Mouse (Mus musculus) erythroid progenitor cell, adult 5-6 weeks (primary cell): Measurements from ENCODE around the gene Myo18b. TPM values are rescaled to one million over a fixed set of nuclear protein-coding genes. Genes with fewer than 3 reads are reported as not detected.

ENCODE experiments used
- ATAC-seq: replicated peaks from 2 replicates; pipeline ENCODE4 v1.8.0; 2016; ENCODE audit warnings: moderate number of reproducible peaks, mild to moderate bottlenecking, moderate TSS enrichment, inconsistent platforms; ENCODE audit not compliant: poor library complexity, low FRiP score, severe bottlenecking
- total RNA-seq, 2 experiments: library from RNA; stranded (forward) in 1 of 2; stranded (reverse) in 1 of 2; fragments of 150-400 nt in 1 of 2; fragments of 186-747, 209-891 nt in 1 of 2; gene quantifications; 2 replicates each; pipeline versions ENCODE4 v1.2.3 to v1.2.4; 2015 to 2017; ENCODE audit warnings: low replicate concordance in 2 of 2

Myo18b gene
- total RNA-seq, 2 experiments from 2014 or later, result 0.08 to 1.3 TPM

GRCm38 (mm10) chr5:112645535-112645934, 250.6 kb downstream of the Myo18b start:
- ATAC-seq, result no peak

GRCm38 (mm10) chr5:112643533-112644272, 252.5 kb downstream of the Myo18b start:
- ATAC-seq, result no peak

- no peak for ATAC-seq
Observed at GRCm38 (mm10) chr5:112642731-112643130, 253.4 kb downstream of the Myo18b start.

- ATAC-seq, result no peak
Observed at GRCm38 (mm10) chr5:112641770-112642169, 254.4 kb downstream of the Myo18b start.

GRCm38 (mm10) chr5:112641131-112641530, 255.0 kb downstream of the Myo18b start:
- no peak for ATAC-seq

GRCm38 (mm10) chr5:112640651-112641050, 255.5 kb downstream of the Myo18b start:
- no peak for ATAC-seq

Other genes starting within 250 kb of the Myo18b start
- 0.42 and 1.8 TPM in 2 replicates for gene Grk3, start 119.4 kb upstream of the Myo18b start, total RNA-seq (2015; ENCODE audit: low replicate concordance)
- gene Grk3, start 119.4 kb upstream of the Myo18b start, total RNA-seq (2017; ENCODE audit: low replicate concordance), result 3.1 and 3.6 TPM in 2 replicates
- gene Crybb2, start 173.8 kb upstream of the Myo18b start, total RNA-seq (2015; ENCODE audit: low replicate concordance), result not detected in 2 replicates
- gene Crybb2, start 173.8 kb upstream of the Myo18b start, total RNA-seq (2017; ENCODE audit: low replicate concordance), result 1.3 TPM in 1 of 2 replicates, not detected in the other
- gene Crybb3, start 185.2 kb upstream of the Myo18b start, total RNA-seq (2015; ENCODE audit: low replicate concordance), result not detected in 2 replicates
- gene Crybb3, start 185.2 kb upstream of the Myo18b start, total RNA-seq (2017; ENCODE audit: low replicate concordance), result not detected in 2 replicates